Mouse (Mus musculus): Measurements from ENCODE around the gene Dph7. TPM values are rescaled to one million over a fixed set of nuclear protein-coding genes. Genes with fewer than 3 reads are reported as not detected.
"Not testable (repeated sequence)": the region's sequence is repeated elsewhere in the genome, so short reads cannot be mapped to it uniquely, and the experiment has no call there.

Dph7 gene
- polyA plus RNA-seq, 1 experiment from 2014 or later: 19.3 TPM

- H3K27ac ChIP-seq (replicated peaks in 1 of 2; ENCODE audit: control insufficient read depth in 1 of 2, insufficient read depth in 1 of 2, low read depth in 2 of 2, low read length in 2 of 2): peak overlapping the region; percentile 72 to 94
- not testable (repeated sequence) for ATAC-seq (ENCODE audit: insufficient number of reproducible peaks, insufficient read depth, low FRiP score, low read depth)
- under 1% methylated on average over 17 of the region's 17 CpGs for WGBS
Observed at GRCm38 (mm10) chr2:24974452-24974851, 12.3 kb downstream of the Dph7 start.

DNA sequence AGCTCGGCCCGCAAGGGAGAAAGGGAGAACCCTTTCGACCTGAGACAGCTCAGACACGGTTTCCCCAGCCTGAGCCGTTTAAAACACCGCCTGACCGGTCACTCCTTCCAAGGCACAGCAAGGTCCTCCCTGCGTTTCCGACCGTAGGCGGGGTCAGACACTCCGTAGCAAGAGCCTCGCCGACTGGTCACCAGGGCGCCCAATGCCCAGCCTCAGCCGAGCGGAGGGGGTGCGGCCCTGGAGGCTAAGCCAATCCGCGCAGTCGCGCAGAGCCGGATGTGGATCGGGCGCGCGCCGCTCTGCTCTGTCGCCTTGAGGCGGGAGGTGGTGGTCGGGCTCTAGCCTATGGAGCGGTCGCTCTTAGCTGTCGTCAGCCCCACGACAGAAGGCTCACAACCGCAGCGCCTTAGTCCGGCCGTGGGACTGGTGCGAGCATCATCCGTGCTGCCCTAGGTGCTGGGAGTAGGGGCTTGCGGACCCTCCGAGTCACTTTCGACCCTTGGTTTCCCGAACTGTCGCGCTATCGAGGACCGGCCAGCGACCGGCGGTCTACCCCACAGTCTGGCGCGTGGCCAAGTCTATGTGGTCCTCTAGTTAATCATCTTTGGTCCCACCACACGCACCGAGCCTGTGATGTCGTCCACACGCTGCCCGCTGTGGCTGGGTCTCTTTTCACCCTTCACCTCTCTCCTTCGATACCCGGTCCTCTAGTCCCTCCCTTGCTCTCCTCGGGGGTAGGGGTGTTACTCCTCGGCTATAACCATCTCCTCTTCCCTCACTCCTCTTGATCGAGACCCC is 12.9 kb downstream of the Dph7 start, which contains the start of gene Mrpl41:
Mrpl41 (minus strand) TSS at position 193 of the 798 bp plus-strand sequence.
- Histone ChIP-seq H3K9me3 (ENCODE audit: control insufficient read depth, low read length) (no peaks in the 10 kb centered on the region), H3K4me2 (ENCODE audit: low read length) (peak within 1 kb of the TSS; percentile 94), H3K27ac (replicated peaks in 1 of 2; ENCODE audit: control insufficient read depth in 1 of 2, insufficient read depth in 1 of 2, low read depth in 2 of 2, low read length in 2 of 2) (peak within 1 kb of the TSS; percentile 93 to 94), H3K27me3 (ENCODE audit: control insufficient read depth, insufficient read depth, low read length) (no peaks in the 10 kb centered on the region), H3K9ac (ENCODE audit: low read length) (peak within 1 kb of the TSS; percentile 90), H3K36me3 (ENCODE audit: control insufficient read depth, insufficient read depth, low read length) (peaks cover 32% of the 10 kb centered on the region), H3K4me3 (ENCODE audit: control insufficient read depth in 1 of 2, insufficient read depth in 1 of 2, low read depth in 1 of 2, low read length in 2 of 2) (peak within 1 kb of the TSS; percentile 84 to 88), H3K4me1 (ENCODE audit: control insufficient read depth in 2 of 2, insufficient read depth in 2 of 2, low read length in 2 of 2) (peaks cover 2 to 14% of the 10 kb centered on the region in 2 experiments)
- under 1% methylated on average over 64 of the region's 64 CpGs for WGBS
- ATAC-seq (ENCODE audit: insufficient number of reproducible peaks, insufficient read depth, low FRiP score, low read depth): peak; percentile 99

More at GRCm38 (mm10) chr2:24974452-24974851, 12.3 kb downstream of the Dph7 start:
- Histone ChIP-seq H3K36me3 (ENCODE audit: control insufficient read depth, insufficient read depth, low read length) (peaks cover 38% of the 10 kb centered on the region), H3K9ac (ENCODE audit: low read length) (peak overlapping the region; percentile 90), H3K4me1 (ENCODE audit: control insufficient read depth in 2 of 2, insufficient read depth in 2 of 2, low read length in 2 of 2) (peaks cover 2 to 14% of the 10 kb centered on the region in 2 experiments), H3K4me2 (ENCODE audit: low read length) (peak overlapping the region; percentile 94), H3K4me3 (ENCODE audit: control insufficient read depth in 1 of 2, insufficient read depth in 1 of 2, low read depth in 1 of 2, low read length in 2 of 2) (peak overlapping the region; percentile 84 to 88)
- not testable (repeated sequence) for H3K27me3 ChIP-seq (ENCODE audit: control insufficient read depth, insufficient read depth, low read length); H3K9me3 ChIP-seq (ENCODE audit: control insufficient read depth, low read length)

- ATAC-seq (ENCODE audit: insufficient number of reproducible peaks, insufficient read depth, low FRiP score, low read depth): peak; percentile 78
- under 1% methylated on average over 16 of the region's 16 CpGs for WGBS
- Histone ChIP-seq H3K4me3 (ENCODE audit: control insufficient read depth in 1 of 2, insufficient read depth in 1 of 2, low read depth in 1 of 2, low read length in 2 of 2) (peak within 1 kb of the TSS; percentile 84 to 88), H3K9me3 (ENCODE audit: control insufficient read depth, low read length) (no peaks in the 10 kb centered on the region), H3K36me3 (ENCODE audit: control insufficient read depth, insufficient read depth, low read length) (peaks cover 28% of the 10 kb centered on the region), H3K27ac (replicated peaks in 1 of 2; ENCODE audit: control insufficient read depth in 1 of 2, insufficient read depth in 1 of 2, low read depth in 2 of 2, low read length in 2 of 2) (peak within 1 kb of the TSS; percentile 93 to 94), H3K9ac (ENCODE audit: low read length) (peak within 1 kb of the TSS; percentile 90), H3K4me1 (ENCODE audit: control insufficient read depth in 2 of 2, insufficient read depth in 2 of 2, low read length in 2 of 2) (peaks cover 2 to 14% of the 10 kb centered on the region in 2 experiments), H3K4me2 (ENCODE audit: low read length) (peak within 1 kb of the TSS; percentile 94), H3K27me3 (ENCODE audit: control insufficient read depth, insufficient read depth, low read length) (no peaks in the 10 kb centered on the region)
Observed at GRCm38 (mm10) chr2:24975704-24976297, 13.6 kb downstream of the Dph7 start, which contains the start of gene Pnpla7. Gene Pnpla7, plus strand, starts transcription at chr2:24976033.

- H3K27ac ChIP-seq (replicated peaks in 1 of 2; ENCODE audit: control insufficient read depth in 1 of 2, insufficient read depth in 1 of 2, low read depth in 2 of 2, low read length in 2 of 2): no peak overlapping the region
- ATAC-seq (ENCODE audit: insufficient number of reproducible peaks, insufficient read depth, low FRiP score, low read depth): no peak
- no peaks in the 10 kb centered on the region for H3K27me3 ChIP-seq (ENCODE audit: control insufficient read depth, insufficient read depth, low read length)
- peaks cover 22% of the 10 kb centered on the region for H3K36me3 ChIP-seq (ENCODE audit: control insufficient read depth, insufficient read depth, low read length)
- H3K4me2 ChIP-seq (ENCODE audit: low read length): peak overlapping the region; percentile 94
- peaks cover 2 to 14% of the 10 kb centered on the region in 2 experiments for H3K4me1 ChIP-seq (ENCODE audit: control insufficient read depth in 2 of 2, insufficient read depth in 2 of 2, low read length in 2 of 2)
- no peaks in the 10 kb centered on the region for H3K9me3 ChIP-seq (ENCODE audit: control insufficient read depth, low read length)
- no peak overlapping the region for H3K9ac ChIP-seq (ENCODE audit: low read length)
- H3K4me3 ChIP-seq (ENCODE audit: control insufficient read depth in 1 of 2, insufficient read depth in 1 of 2, low read depth in 1 of 2, low read length in 2 of 2): no peak overlapping the region
- WGBS: 91% methylated on average over 5 of the region's 5 CpGs
Observed at GRCm38 (mm10) chr2:24976960-24977359, 14.8 kb downstream of the Dph7 start.

- ATAC-seq (ENCODE audit: insufficient number of reproducible peaks, insufficient read depth, low FRiP score, low read depth): no peak
- Histone ChIP-seq H3K36me3 (ENCODE audit: control insufficient read depth, insufficient read depth, low read length) (peaks cover 44% of the 10 kb centered on the region), H3K9ac (ENCODE audit: low read length) (no peak overlapping the region), H3K27me3 (ENCODE audit: control insufficient read depth, insufficient read depth, low read length) (no peaks in the 10 kb centered on the region), H3K4me2 (ENCODE audit: low read length) (no peak overlapping the region), H3K4me1 (ENCODE audit: control insufficient read depth in 2 of 2, insufficient read depth in 2 of 2, low read length in 2 of 2) (no peaks in the 10 kb centered on the region), H3K27ac (replicated peaks in 1 of 2; ENCODE audit: control insufficient read depth in 1 of 2, insufficient read depth in 1 of 2, low read depth in 2 of 2, low read length in 2 of 2) (no peak overlapping the region), H3K9me3 (ENCODE audit: control insufficient read depth, low read length) (no peaks in the 10 kb centered on the region), H3K4me3 (ENCODE audit: control insufficient read depth in 1 of 2, insufficient read depth in 1 of 2, low read depth in 1 of 2, low read length in 2 of 2) (no peak overlapping the region)
- 48% methylated on average over 2 of the region's 2 CpGs for WGBS
Observed at GRCm38 (mm10) chr2:24987762-24988161, 25.6 kb downstream of the Dph7 start.

DNA sequence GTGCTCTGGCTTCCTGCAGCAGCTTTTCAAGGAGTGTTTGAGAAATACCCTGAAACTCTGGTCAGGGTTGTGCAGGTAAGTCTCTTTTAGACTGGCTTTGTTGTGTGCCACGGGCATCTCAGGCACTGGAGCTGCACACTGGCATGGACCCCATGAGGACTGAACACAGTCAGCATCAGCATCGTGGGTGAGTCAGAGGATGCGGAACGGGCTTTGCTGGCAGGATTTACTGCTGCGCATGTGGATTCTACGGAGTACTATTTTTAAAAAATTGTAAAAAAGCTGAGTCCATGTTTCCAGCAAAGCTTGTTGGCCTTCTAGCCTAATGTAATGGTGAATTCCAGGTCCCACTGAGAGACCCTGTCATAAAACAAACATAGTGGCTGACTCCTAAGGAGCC is 33.1 kb downstream of the Dph7 start:
- Histone ChIP-seq H3K36me3 (ENCODE audit: control insufficient read depth, insufficient read depth, low read length) (peaks cover 15% of the 10 kb centered on the region; the same call in 1 of the 2 replicates), H3K4me2 (ENCODE audit: low read length) (no peak overlapping the region), H3K4me3 (ENCODE audit: control insufficient read depth in 1 of 2, insufficient read depth in 1 of 2, low read depth in 1 of 2, low read length in 2 of 2) (no peak overlapping the region), H3K27ac (replicated peaks in 1 of 2; ENCODE audit: control insufficient read depth in 1 of 2, insufficient read depth in 1 of 2, low read depth in 2 of 2, low read length in 2 of 2) (no peak overlapping the region), H3K27me3 (ENCODE audit: control insufficient read depth, insufficient read depth, low read length) (no peaks in the 10 kb centered on the region), H3K4me1 (ENCODE audit: control insufficient read depth in 2 of 2, insufficient read depth in 2 of 2, low read length in 2 of 2) (no peaks in the 10 kb centered on the region), H3K9ac (ENCODE audit: low read length) (no peak overlapping the region), H3K9me3 (ENCODE audit: control insufficient read depth, low read length) (no peaks in the 10 kb centered on the region)
- 90% methylated on average over 6 of the region's 6 CpGs for WGBS
- no peak for ATAC-seq (ENCODE audit: insufficient number of reproducible peaks, insufficient read depth, low FRiP score, low read depth)

GRCm38 (mm10) chr2:24996471-24996870 is 34.3 kb downstream of the Dph7 start:
- ATAC-seq (ENCODE audit: insufficient number of reproducible peaks, insufficient read depth, low FRiP score, low read depth): no peak
- 93% methylated on average over 2 of the region's 2 CpGs for WGBS
- no peaks in the 10 kb centered on the region for H3K27me3 ChIP-seq (ENCODE audit: control insufficient read depth, insufficient read depth, low read length)
- H3K9ac ChIP-seq (ENCODE audit: low read length): no peak overlapping the region
- H3K27ac ChIP-seq (replicated peaks in 1 of 2; ENCODE audit: control insufficient read depth in 1 of 2, insufficient read depth in 1 of 2, low read depth in 2 of 2, low read length in 2 of 2): no peak overlapping the region
- no peaks in the 10 kb centered on the region for H3K9me3 ChIP-seq (ENCODE audit: control insufficient read depth, low read length)
- H3K36me3 ChIP-seq (ENCODE audit: control insufficient read depth, insufficient read depth, low read length): peaks cover 15% of the 10 kb centered on the region; the same call in 1 of the 2 replicates
- no peaks in the 10 kb centered on the region for H3K4me1 ChIP-seq (ENCODE audit: control insufficient read depth in 2 of 2, insufficient read depth in 2 of 2, low read length in 2 of 2)
- H3K4me2 ChIP-seq (ENCODE audit: low read length): no peak overlapping the region
- H3K4me3 ChIP-seq (ENCODE audit: control insufficient read depth in 1 of 2, insufficient read depth in 1 of 2, low read depth in 1 of 2, low read length in 2 of 2): no peak overlapping the region

Measured in heart, embryonic 14.5 days (tissue).